Mouse (Mus musculus): ENCODE measurements around the gene Ttc34. TPM values are rescaled to one million over a fixed set of nuclear protein-coding genes. Genes with fewer than 3 reads are reported as not detected.

The Ttc34 gene
- total RNA-seq, 1 experiment from 2014 or later: not detected

- ATAC-seq (ENCODE audit: extremely low read depth, insufficient number of reproducible peaks, low FRiP score, poor library complexity, severe bottlenecking): no peak
Measured at GRCm38 (mm10) chr4:154885416-154885815, 48.2 kb downstream of the Ttc34 start.

- no peak for ATAC-seq (ENCODE audit: extremely low read depth, insufficient number of reproducible peaks, low FRiP score, poor library complexity, severe bottlenecking)
Measured at GRCm38 (mm10) chr4:154886876-154887592, 49.8 kb downstream of the Ttc34 start.

GRCm38 (mm10) chr4:154887593-154888250 lies 50.5 kb downstream of the Ttc34 start:
- ATAC-seq (ENCODE audit: extremely low read depth, insufficient number of reproducible peaks, low FRiP score, poor library complexity, severe bottlenecking): no peak

- ATAC-seq (ENCODE audit: extremely low read depth, insufficient number of reproducible peaks, low FRiP score, poor library complexity, severe bottlenecking): no peak
Measured at GRCm38 (mm10) chr4:154890887-154891286, 53.6 kb downstream of the Ttc34 start.

- ATAC-seq (ENCODE audit: extremely low read depth, insufficient number of reproducible peaks, low FRiP score, poor library complexity, severe bottlenecking): no peak
Measured at GRCm38 (mm10) chr4:154895549-154895948, 58.3 kb downstream of the Ttc34 start.

GRCm38 (mm10) chr4:154897676-154898465 lies 60.6 kb downstream of the Ttc34 start:
- no peak for ATAC-seq (ENCODE audit: extremely low read depth, insufficient number of reproducible peaks, low FRiP score, poor library complexity, severe bottlenecking)

GRCm38 (mm10) chr4:154898506-154899446 lies 61.5 kb downstream of the Ttc34 start, which contains the start of gene Fam213b:
Gene Fam213b, minus strand, starts transcription at chr4:154899135.
- peak; percentile 80 for ATAC-seq (ENCODE audit: extremely low read depth, insufficient number of reproducible peaks, low FRiP score, poor library complexity, severe bottlenecking)

GRCm38 (mm10) chr4:154902371-154902770 lies 65.1 kb downstream of the Ttc34 start:
- ATAC-seq (ENCODE audit: extremely low read depth, insufficient number of reproducible peaks, low FRiP score, poor library complexity, severe bottlenecking): no peak

GRCm38 (mm10) chr4:154904185-154905071 lies 67.2 kb downstream of the Ttc34 start:
- ATAC-seq (ENCODE audit: extremely low read depth, insufficient number of reproducible peaks, low FRiP score, poor library complexity, severe bottlenecking): peak; percentile 95

- ATAC-seq (ENCODE audit: extremely low read depth, insufficient number of reproducible peaks, low FRiP score, poor library complexity, severe bottlenecking): peak; percentile 46; the same call in 1 of the 2 replicates
Measured at GRCm38 (mm10) chr4:154907833-154908232, 70.6 kb downstream of the Ttc34 start.

- no peak for ATAC-seq (ENCODE audit: extremely low read depth, insufficient number of reproducible peaks, low FRiP score, poor library complexity, severe bottlenecking)
Measured at GRCm38 (mm10) chr4:154908490-154908889, 71.2 kb downstream of the Ttc34 start.

- peak; percentile 92 for ATAC-seq (ENCODE audit: extremely low read depth, insufficient number of reproducible peaks, low FRiP score, poor library complexity, severe bottlenecking)
Measured at GRCm38 (mm10) chr4:154910606-154911522, 73.6 kb downstream of the Ttc34 start.

GRCm38 (mm10) chr4:154911644-154912043 lies 74.4 kb downstream of the Ttc34 start:
- ATAC-seq (ENCODE audit: extremely low read depth, insufficient number of reproducible peaks, low FRiP score, poor library complexity, severe bottlenecking): no peak

- ATAC-seq (ENCODE audit: extremely low read depth, insufficient number of reproducible peaks, low FRiP score, poor library complexity, severe bottlenecking): no peak
Measured at GRCm38 (mm10) chr4:154913845-154914244, 76.6 kb downstream of the Ttc34 start.

GRCm38 (mm10) chr4:154914252-154914651 lies 77.0 kb downstream of the Ttc34 start:
- no peak for ATAC-seq (ENCODE audit: extremely low read depth, insufficient number of reproducible peaks, low FRiP score, poor library complexity, severe bottlenecking)

- no peak for ATAC-seq (ENCODE audit: extremely low read depth, insufficient number of reproducible peaks, low FRiP score, poor library complexity, severe bottlenecking)
Measured at GRCm38 (mm10) chr4:154914707-154915106, 77.4 kb downstream of the Ttc34 start.

GRCm38 (mm10) chr4:154915286-154915685 lies 78.0 kb downstream of the Ttc34 start:
- ATAC-seq (ENCODE audit: extremely low read depth, insufficient number of reproducible peaks, low FRiP score, poor library complexity, severe bottlenecking): no peak
